Mouse (Mus musculus) C2C12 (cell line): Measurements from ENCODE around the gene Ptpre.

ENCODE experiments used
- CEBPB ChIP-seq: IDR thresholded peaks from one replicate; pipeline ENCODE4 v1.6.1; 2011; ENCODE audit warnings: low read depth, mild to moderate bottlenecking, control low read depth, moderate library complexity
- CTCF ChIP-seq: IDR thresholded peaks from one replicate; pipeline ENCODE4 v1.5.1; 2011; ENCODE audit not compliant: control insufficient read depth, insufficient read depth, insufficient read length
- MAX ChIP-seq: IDR thresholded peaks from one replicate; pipeline ENCODE4 v1.6.1; 2011; ENCODE audit warnings: mild to moderate bottlenecking, control low read depth

DNA sequence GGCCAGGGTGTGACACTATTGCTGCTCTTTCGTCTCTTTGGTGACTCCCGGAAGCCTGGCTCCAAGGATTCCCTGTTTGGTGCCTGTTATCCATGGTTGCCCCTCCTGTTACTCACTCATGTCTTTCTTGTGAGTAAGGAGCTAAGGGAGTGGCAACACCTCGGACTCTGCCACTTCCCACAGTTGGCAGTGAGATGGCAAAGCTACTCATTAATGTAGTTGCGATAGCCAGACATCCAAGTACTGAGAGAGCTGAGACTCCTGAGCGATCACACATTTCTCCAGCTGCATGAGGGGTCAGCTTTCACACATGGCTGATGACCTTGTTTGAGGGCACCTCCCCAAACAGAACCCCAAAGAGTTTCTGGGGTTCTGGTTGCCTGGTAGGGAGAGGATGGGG is 26.9 kb upstream of the Ptpre start:
- no peak for TF ChIP-seq CTCF
- no peak for TF ChIP-seq CEBPB
- no peak for TF ChIP-seq MAX
